Mouse (Mus musculus): ENCODE results near the gene Il17re. TPM values are rescaled to one million over a fixed set of nuclear protein-coding genes. Genes with fewer than 3 reads are reported as not detected.

The Il17re gene
- polyA plus RNA-seq, 2 experiments from 2014 or later = 1.2 TPM; not detected in 1

GRCm38 (mm10) chr6:113492101-113492864 is 34.0 kb downstream of the Il17re start:
- ATAC-seq = no peak

DNA sequence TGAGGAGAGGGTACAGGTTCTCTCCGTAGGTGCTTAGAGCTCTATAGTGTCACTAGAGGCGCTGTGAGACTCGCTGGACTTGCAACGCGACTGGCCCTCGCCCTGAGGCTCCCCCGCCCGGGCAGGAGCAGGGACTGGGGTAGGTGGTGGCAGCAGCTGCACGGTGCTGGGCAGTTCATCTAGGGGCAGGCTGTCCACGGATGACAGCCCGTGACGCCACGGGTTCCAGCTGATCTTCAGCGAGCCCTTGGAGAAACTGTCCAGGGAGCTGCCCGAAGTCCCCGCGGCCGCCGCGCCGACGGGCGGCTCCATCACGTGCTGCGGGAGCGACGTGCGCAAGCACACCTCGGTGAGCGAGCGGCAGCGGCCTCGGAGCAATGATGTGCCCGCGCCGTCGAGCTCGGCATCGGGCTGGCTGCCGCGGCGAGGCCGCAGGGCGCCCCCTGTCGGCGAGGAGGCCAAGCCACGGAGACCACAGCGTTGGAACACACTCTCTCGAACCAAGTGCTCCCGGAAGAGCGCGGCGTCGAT is 36.0 kb downstream of the Il17re start:
- peak; percentile 87 for ATAC-seq

DNA sequence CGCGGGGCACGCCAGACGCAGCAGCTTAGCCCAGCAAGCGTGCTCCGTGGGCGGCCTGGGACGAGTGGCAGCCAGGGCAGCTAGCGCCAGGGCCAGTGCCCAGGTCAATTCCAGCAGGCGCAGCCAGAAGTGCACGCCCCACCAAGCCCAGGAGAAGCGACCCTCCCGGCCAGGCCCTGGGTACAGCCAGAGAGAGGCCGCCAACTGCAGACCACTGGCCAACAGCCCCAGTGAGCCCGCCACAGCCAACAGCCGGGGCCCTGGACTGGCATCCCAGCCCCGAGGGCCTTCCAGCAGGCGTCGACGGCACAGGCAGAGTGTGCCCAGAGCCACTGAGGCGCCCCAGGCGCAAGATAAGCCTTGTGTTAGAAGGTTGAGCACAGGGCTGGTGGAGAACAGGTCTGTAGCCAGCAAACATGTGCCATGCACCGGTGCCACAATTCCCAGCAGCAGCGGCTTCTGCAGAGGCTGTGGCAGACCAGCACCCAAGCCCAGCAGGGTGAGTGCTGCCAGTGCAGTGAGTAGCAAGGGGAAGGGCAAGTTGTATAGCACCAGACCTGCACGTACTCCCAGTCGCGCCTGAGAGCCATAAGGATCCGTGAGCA is 36.9 kb downstream of the Il17re start:
- ATAC-seq = no peak

DNA sequence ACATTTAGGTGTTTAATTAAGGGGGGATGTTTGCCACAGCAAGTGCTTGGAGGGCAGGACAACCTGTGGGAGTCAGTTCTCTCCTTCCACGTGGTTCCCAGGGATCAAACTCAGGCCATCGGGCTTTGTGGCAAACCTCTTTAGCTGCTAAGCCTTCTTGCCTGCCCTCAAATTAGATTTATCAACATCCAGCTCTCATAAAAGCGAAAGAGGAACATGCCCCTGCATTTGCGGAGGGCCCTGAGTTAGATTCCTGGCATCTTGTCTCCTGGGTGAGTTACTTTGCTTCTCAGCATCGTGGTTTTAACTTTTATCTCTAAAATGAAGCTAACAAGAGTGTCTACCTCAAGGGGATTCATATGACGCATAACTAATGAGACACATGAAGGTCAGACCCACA is 41.1 kb downstream of the Il17re start:
- no peak for ATAC-seq

- ATAC-seq = no peak
Observed at GRCm38 (mm10) chr6:113501388-113502084, 43.3 kb downstream of the Il17re start, which contains the start of gene Prrt3. Prrt3 (minus strand) TSS chr6:113501931.

DNA sequence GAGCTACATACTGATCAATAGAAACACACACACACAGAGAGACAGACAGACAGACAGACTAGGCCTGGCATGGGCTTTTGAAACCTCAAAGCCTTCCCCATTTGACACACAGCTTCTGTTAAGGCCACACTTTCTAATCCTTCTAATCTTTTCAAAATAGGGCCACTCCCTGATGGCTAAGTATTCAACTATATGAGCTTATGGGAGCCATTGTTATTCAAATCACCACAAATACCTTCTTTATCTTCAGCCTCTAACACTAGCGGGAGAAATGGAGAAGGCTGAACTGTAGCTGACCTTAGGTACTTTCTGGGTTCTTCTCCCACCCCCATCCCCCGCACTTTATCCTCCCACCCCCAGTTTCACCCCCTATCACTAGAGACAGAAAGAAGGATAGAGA is 44.5 kb downstream of the Il17re start:
- ATAC-seq = no peak

- no peak for ATAC-seq
Observed at GRCm38 (mm10) chr6:113505689-113506088, 47.4 kb downstream of the Il17re start.

DNA sequence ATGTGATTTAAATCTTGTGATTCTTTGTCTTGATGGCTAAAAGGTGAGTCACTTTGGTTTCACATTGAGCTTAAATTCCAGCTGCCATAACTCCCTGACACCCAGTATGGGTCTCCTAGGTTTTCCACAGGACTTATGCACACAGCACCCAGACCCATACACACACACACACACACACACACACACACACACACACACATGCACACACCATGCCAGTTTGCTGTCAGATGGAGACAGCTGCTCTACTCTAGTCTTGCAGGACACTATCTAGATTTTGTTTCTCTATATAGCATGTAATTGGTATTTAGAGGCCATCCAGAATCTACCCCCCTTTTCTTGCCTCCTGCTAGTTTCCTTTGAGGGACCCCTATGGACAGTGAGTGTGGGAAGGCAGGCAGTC is 48.8 kb downstream of the Il17re start:
- ATAC-seq = no peak

DNA sequence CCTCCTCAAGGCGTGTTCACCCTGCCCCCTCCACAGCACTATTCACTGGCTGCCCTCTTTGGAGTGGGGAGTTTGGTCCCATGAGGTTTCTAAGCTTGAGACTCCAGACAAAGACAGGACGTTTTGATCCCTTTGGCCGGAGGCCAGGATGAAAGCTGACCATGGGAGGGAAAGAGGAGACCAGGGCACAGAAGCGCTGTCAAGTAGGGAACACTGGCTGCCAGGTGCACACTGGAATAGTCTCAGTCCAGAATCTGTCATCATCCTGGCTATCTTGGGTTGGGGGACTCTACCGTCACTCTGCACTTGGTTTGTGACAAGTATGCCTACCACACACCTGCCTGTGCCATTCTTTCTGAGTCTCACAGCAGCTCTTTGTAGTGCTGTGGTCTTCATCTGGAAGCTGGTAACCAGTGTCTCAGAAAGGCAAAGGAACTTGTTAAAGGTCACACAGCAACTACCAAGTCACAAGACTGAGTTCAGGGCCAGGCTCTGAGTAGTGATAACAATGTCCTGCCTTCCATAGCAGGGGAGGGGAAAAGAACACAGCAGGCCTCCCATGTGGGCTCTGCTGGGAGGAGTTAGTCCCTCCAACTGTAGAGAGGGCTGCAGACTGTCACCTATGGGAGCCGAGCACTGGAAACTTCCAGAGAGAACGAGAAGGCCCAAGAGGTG is 50.1 kb downstream of the Il17re start:
- ATAC-seq = no peak

DNA sequence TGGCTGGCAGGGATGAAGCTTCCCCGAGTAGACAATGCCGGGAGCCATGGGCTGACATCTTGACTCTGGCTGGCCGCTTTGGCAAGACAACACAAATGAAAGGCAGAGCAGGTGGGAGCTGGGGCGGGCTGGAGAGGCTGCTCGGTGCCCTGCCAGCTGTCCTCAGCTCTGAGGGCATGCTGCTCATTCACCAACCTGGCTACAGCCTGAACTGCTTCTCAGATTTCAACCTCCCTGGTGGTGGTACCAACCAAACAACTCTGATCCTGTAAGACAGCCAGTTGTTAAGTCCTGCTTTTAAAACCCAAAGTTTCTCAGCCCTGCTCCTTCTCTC is 50.6 kb downstream of the Il17re start:
- no peak for ATAC-seq

GRCm38 (mm10) chr6:113513944-113514343 is 55.7 kb downstream of the Il17re start:
- no peak for ATAC-seq

DNA sequence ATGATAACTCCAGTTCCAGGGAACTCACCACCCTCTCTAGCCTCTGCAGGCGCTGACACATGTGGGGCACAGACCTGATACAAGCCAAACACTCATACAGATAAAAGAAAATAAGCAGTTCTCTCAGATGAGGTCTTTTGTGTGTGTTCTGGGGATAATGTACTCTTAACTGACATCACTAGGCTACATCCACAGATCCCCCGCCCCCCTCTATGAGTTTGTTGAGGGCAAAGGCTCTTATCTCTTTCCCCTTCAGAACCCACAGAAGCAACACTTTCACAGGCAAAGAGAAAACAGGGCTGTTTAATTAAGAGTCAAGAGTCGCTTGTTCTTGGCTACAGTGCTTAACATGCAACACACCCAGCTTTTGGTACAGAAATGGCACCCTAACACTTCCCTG is 56.3 kb downstream of the Il17re start:
- no peak for ATAC-seq

GRCm38 (mm10) chr6:113517434-113518080 is 59.3 kb downstream of the Il17re start:
- ATAC-seq = no peak

Other genes with a start within 250 kb of the Il17re start
- gene Mtmr14, start 220.6 kb upstream of the Il17re start, polyA plus RNA-seq (2017; shearing (Covaris generic)) = 10 to 100 TPM; 20.6 to 25.6 TPM
- gene Cpne9, start 176.2 kb upstream of the Il17re start, polyA plus RNA-seq (2017; shearing (Covaris generic)) = under 1 TPM; 0.23 to 0.28 TPM
- 10 to 100 TPM; 11.7 to 12.0 TPM for gene Brpf1, start 151.3 kb upstream of the Il17re start, polyA plus RNA-seq (2017; shearing (Covaris generic))
- 10 to 100 TPM; 15.9 to 26.2 TPM for gene Ogg1, start 131.5 kb upstream of the Il17re start, polyA plus RNA-seq (2017; shearing (Covaris generic))
- 1 to 10 TPM; 2.2 to 2.9 TPM for gene Camk1, start 114.5 kb upstream of the Il17re start, polyA plus RNA-seq (2017; shearing (Covaris generic))
- 10 to 100 TPM; 39.2 to 47.5 TPM for gene Tada3, start 80.6 kb upstream of the Il17re start, polyA plus RNA-seq (2017; shearing (Covaris generic))
- 100 to 1,000 TPM; 574 to 794 TPM for gene Arpc4, start 80.4 kb upstream of the Il17re start, polyA plus RNA-seq (2017; shearing (Covaris generic))
- gene Ttll3, start 69.2 kb upstream of the Il17re start, polyA plus RNA-seq (2017; shearing (Covaris generic)) = 10 to 100 TPM; 22.7 to 24.0 TPM
- 10 to 100 TPM in 1 of 2 experiments, 1 to 10 TPM in 1; 9.8 to 10.2 TPM for gene Rpusd3, start 39.1 kb upstream of the Il17re start, polyA plus RNA-seq (2017; shearing (Covaris generic))
- not detected for gene Cidec, start 22.7 kb upstream of the Il17re start, polyA plus RNA-seq (2017; shearing (Covaris generic))
- 10 to 100 TPM; 54.9 to 66.3 TPM for gene Jagn1, start 15.9 kb upstream of the Il17re start, polyA plus RNA-seq (2017; shearing (Covaris generic))
- not detected for gene Il17rc, start 12.9 kb downstream of the Il17re start, polyA plus RNA-seq (2017; shearing (Covaris generic))
- 1 to 10 TPM; 7.3 to 8.4 TPM for gene Creld1, start 24.8 kb downstream of the Il17re start, polyA plus RNA-seq (2017; shearing (Covaris generic))
- not detected for gene Prrt3, start 43.4 kb downstream of the Il17re start, polyA plus RNA-seq (2017; shearing (Covaris generic))
- gene Emc3, start 73.2 kb downstream of the Il17re start, polyA plus RNA-seq (2017; shearing (Covaris generic)) = 10 to 100 TPM; 56.2 to 68.2 TPM
- 1 to 10 TPM; 2.0 to 3.2 TPM for gene Fancd2, start 73.2 kb downstream of the Il17re start, polyA plus RNA-seq (2017; shearing (Covaris generic))
- not detected for gene Fancd2os, start 142.2 kb downstream of the Il17re start, polyA plus RNA-seq (2017; shearing (Covaris generic))
- gene Brk1, start 146.3 kb downstream of the Il17re start, polyA plus RNA-seq (2017; shearing (Covaris generic)) = 100 to 1,000 TPM; 273 to 296 TPM
- gene Vhl, start 165.5 kb downstream of the Il17re start, polyA plus RNA-seq (2017; shearing (Covaris generic)) = 10 to 100 TPM; 10.4 to 17.3 TPM
- gene Irak2, start 180.0 kb downstream of the Il17re start, polyA plus RNA-seq (2017; shearing (Covaris generic)) = 10 to 100 TPM; 27.3 to 40.1 TPM
- gene Tatdn2, start 238.6 kb downstream of the Il17re start, polyA plus RNA-seq (2017; shearing (Covaris generic)) = 1 to 10 TPM; 3.6 to 10.0 TPM

All from CD4-positive, CD25-positive, alpha-beta regulatory T cell, adult 4 months (primary cell).